Mouse (Mus musculus): ENCODE measurements around the gene Serpinb5.
"Not testable (repeated sequence)": the region's sequence is repeated elsewhere in the genome, so short reads cannot be mapped to it uniquely, and the experiment has no call there.

Gene Serpinb5

GRCm38 (mm10) chr1:106860847-106861246, at the start of gene Serpinb5:
Gene Serpinb5, plus strand, starts transcription at chr1:106861173.
- DNase-seq (ENCODE audit: inconsistent age in 2 of 2, low spot score in 1 of 2), result no peak

GRCm38 (mm10) chr1:106814864-106815263, 46.1 kb upstream of the Serpinb5 start:
- no peak for DNase-seq (ENCODE audit: inconsistent age in 2 of 2, low spot score in 1 of 2)

- DNase-seq (ENCODE audit: inconsistent age in 2 of 2, low spot score in 1 of 2), result no peak
Observed at GRCm38 (mm10) chr1:106815265-106815664, 45.7 kb upstream of the Serpinb5 start.

- no peak for DNase-seq (ENCODE audit: inconsistent age in 2 of 2, low spot score in 1 of 2)
Observed at GRCm38 (mm10) chr1:106816766-106817165, 44.2 kb upstream of the Serpinb5 start.

- peak in 1 of 2 experiments; percentile 44 for DNase-seq (ENCODE audit: inconsistent age in 2 of 2, low spot score in 1 of 2)
Observed at GRCm38 (mm10) chr1:106818323-106818722, 42.6 kb upstream of the Serpinb5 start.

GRCm38 (mm10) chr1:106822297-106822696, 38.7 kb upstream of the Serpinb5 start:
- peak in 1 of 2 experiments; percentile 27 for DNase-seq (ENCODE audit: inconsistent age in 2 of 2, low spot score in 1 of 2)

- DNase-seq (ENCODE audit: inconsistent age in 2 of 2, low spot score in 1 of 2), result no peak
Observed at GRCm38 (mm10) chr1:106828784-106829183, 32.2 kb upstream of the Serpinb5 start.

- DNase-seq (ENCODE audit: inconsistent age in 2 of 2, low spot score in 1 of 2), result no peak
Observed at GRCm38 (mm10) chr1:106865543-106865942, 4.6 kb downstream of the Serpinb5 start.

- no peak for DNase-seq (ENCODE audit: inconsistent age in 2 of 2, low spot score in 1 of 2)
Observed at GRCm38 (mm10) chr1:106866029-106866428, 5.1 kb downstream of the Serpinb5 start.

- DNase-seq (ENCODE audit: inconsistent age in 2 of 2, low spot score in 1 of 2), result no peak
Observed at GRCm38 (mm10) chr1:106866768-106867167, 5.8 kb downstream of the Serpinb5 start.

GRCm38 (mm10) chr1:106869986-106870385, 9.0 kb downstream of the Serpinb5 start:
- DNase-seq (ENCODE audit: inconsistent age in 2 of 2, low spot score in 1 of 2), result peak in 1 of 2 experiments; percentile 39

- DNase-seq (ENCODE audit: inconsistent age in 2 of 2, low spot score in 1 of 2), result no peak
Observed at GRCm38 (mm10) chr1:106875193-106875886, 14.4 kb downstream of the Serpinb5 start.

GRCm38 (mm10) chr1:106876147-106876546, 15.2 kb downstream of the Serpinb5 start:
- no peak for DNase-seq (ENCODE audit: inconsistent age in 2 of 2, low spot score in 1 of 2)

- peak in 1 of 2 experiments; percentile 26 for DNase-seq (ENCODE audit: inconsistent age in 2 of 2, low spot score in 1 of 2)
Observed at GRCm38 (mm10) chr1:106882723-106883122, 21.8 kb downstream of the Serpinb5 start.

GRCm38 (mm10) chr1:106883369-106883768, 22.4 kb downstream of the Serpinb5 start:
- DNase-seq (ENCODE audit: inconsistent age in 2 of 2, low spot score in 1 of 2), result peak in 1 of 2 experiments; percentile 36

- DNase-seq (ENCODE audit: inconsistent age in 2 of 2, low spot score in 1 of 2), result peak in 1 of 2 experiments; percentile 43
Observed at GRCm38 (mm10) chr1:106883812-106884211, 22.8 kb downstream of the Serpinb5 start.

GRCm38 (mm10) chr1:106895142-106895541, 34.2 kb downstream of the Serpinb5 start:
- DNase-seq (ENCODE audit: inconsistent age in 2 of 2, low spot score in 1 of 2), result not testable (repeated sequence)

GRCm38 (mm10) chr1:106901406-106901805, 40.4 kb downstream of the Serpinb5 start:
- peak; percentile 23 to 86 for DNase-seq (ENCODE audit: inconsistent age in 2 of 2, low spot score in 1 of 2)

GRCm38 (mm10) chr1:106931954-106932353, 71.0 kb downstream of the Serpinb5 start:
- no peak for DNase-seq (ENCODE audit: inconsistent age in 2 of 2, low spot score in 1 of 2)

Measured in adrenal gland, adult (tissue).